Mouse (Mus musculus) lung, embryonic 16.5 days (tissue): ENCODE data around the gene Nwd2. TPM values are rescaled to one million over a fixed set of nuclear protein-coding genes. Genes with fewer than 3 reads are reported as not detected.

Experiments
- ATAC-seq: fragments of 200-750 bp; cut with Nextera tagmentation; 2 replicates; pipeline ENCODE4 v1.8.0; 2017; ENCODE audit warnings: low read depth, mild to moderate bottlenecking, moderate library complexity
- H3K27ac ChIP-seq: fragments of 300-500 bp; sonication (generic); 2 replicates; pipeline ENCODE4 v1.5.1; 2014; ENCODE audit warnings: mild to moderate bottlenecking, control low read depth, low read length
- H3K27me3 ChIP-seq: fragments of 300-500 bp; sonication (generic); 2 replicates; pipeline ENCODE4 v1.6.1; 2014; ENCODE audit warnings: low read depth, low read length, mixed read lengths; ENCODE audit not compliant: control insufficient read depth, insufficient read depth
- H3K36me3 ChIP-seq: fragments of 300-500 bp; sonication (generic); 2 replicates; pipeline ENCODE4 v1.6.1; 2014; ENCODE audit warnings: low read length; ENCODE audit not compliant: control insufficient read depth, insufficient read depth
- H3K4me1 ChIP-seq: fragments of 300-500 bp; sonication (generic); replicated peaks from 2 replicates; pipeline ENCODE4 v1.6.1; 2014; ENCODE audit warnings: low read length, mixed read lengths; ENCODE audit not compliant: control insufficient read depth, insufficient read depth
- H3K4me2 ChIP-seq: fragments of 300-500 bp; sonication (generic); 2 replicates; pipeline ENCODE4 v1.6.1; 2014; ENCODE audit warnings: low read depth, low read length, control low read depth
- H3K4me3 ChIP-seq: fragments of 300-500 bp; sonication (generic); 2 replicates; pipeline ENCODE4 v1.5.1; 2014; ENCODE audit warnings: mild to moderate bottlenecking, low read length, control low read depth
- H3K9ac ChIP-seq: fragments of 300-500 bp; sonication (generic); 2 replicates; pipeline ENCODE4 v1.6.1; 2014; ENCODE audit warnings: low read length, control low read depth
- H3K9me3 ChIP-seq: fragments of 300-500 bp; sonication (generic); 2 replicates; pipeline ENCODE4 v1.6.1; 2016; ENCODE audit warnings: low read length; ENCODE audit not compliant: control insufficient read depth
- WGBS: fragments of 180-500 bp; shearing (Covaris S2); extraction: QIAGEN DNeasy Blood & Tissue Kit; methylation state at CpG from one replicate; pipeline ENCODE4 v1.1.7; 2014; 5-methylcytosine and 5-hydroxymethylcytosine counted together
- polyA plus RNA-seq: library from polyadenylated mRNA; unstranded; fragments of >200 nt; fragmentation: Nextera tagmentation; extraction: Ambion mirVana; gene quantifications from 2 replicates; pipeline ENCODE4 v1.2.1, GENCODE M21; 2015

The Nwd2 gene
- 0.15 and 0.28 TPM in 2 replicates for polyA plus RNA-seq

- 2% methylated on average over 29 of the region's 29 CpGs for WGBS
Measured at GRCm38 (mm10) chr5:63649070-63649532, at the start of gene Nwd2. Gene Nwd2 (plus strand): TSS chr5:63649102.

GRCm38 (mm10) chr5:63607447-63607846, 41.5 kb upstream of the Nwd2 start:
- WGBS, result 60% methylated on average over 2 of the region's 2 CpGs
- ATAC-seq, result no peak
- Histone ChIP-seq H3K4me3 (no peak overlapping the region), H3K4me2 (no peak overlapping the region), H3K27ac (no peak overlapping the region), H3K36me3 (no peaks in the 10 kb centered on the region), H3K4me1 (no peaks in the 10 kb centered on the region), H3K27me3 (no peaks in the 10 kb centered on the region), H3K9ac (no peak overlapping the region), H3K9me3 (no peaks in the 10 kb centered on the region)

More at GRCm38 (mm10) chr5:63649070-63649532, at the start of gene Nwd2:
- Histone ChIP-seq H3K9ac (peak within 1 kb of the TSS; percentile 5; the same call in 1 of the 2 replicates), H3K4me1 (peaks cover 12% of the 10 kb centered on the region), H3K4me3 (peak within 1 kb of the TSS; percentile 42), H3K9me3 (no peaks in the 10 kb centered on the region), H3K4me2 (peak within 1 kb of the TSS; percentile 73), H3K27ac (no peak within 1 kb of the TSS), H3K27me3 (peaks cover 36% of the 10 kb centered on the region), H3K36me3 (no peaks in the 10 kb centered on the region)
- ATAC-seq, result no peak

- Histone ChIP-seq H3K36me3 (no peaks in the 10 kb centered on the region), H3K4me3 (no peak overlapping the region), H3K4me2 (no peak overlapping the region), H3K4me1 (no peaks in the 10 kb centered on the region), H3K9ac (no peak overlapping the region), H3K9me3 (no peaks in the 10 kb centered on the region), H3K27me3 (no peaks in the 10 kb centered on the region), H3K27ac (no peak overlapping the region)
- WGBS, result 55% methylated on average over 3 of the region's 3 CpGs
- no peak for ATAC-seq
Measured at GRCm38 (mm10) chr5:63616792-63617668, 31.9 kb upstream of the Nwd2 start.

- no peak for ATAC-seq
- WGBS, result 63% methylated on average over 3 of the region's 3 CpGs
- no peak overlapping the region for H3K4me3 ChIP-seq
- no peaks in the 10 kb centered on the region for H3K9me3 ChIP-seq
- H3K4me2 ChIP-seq, result no peak overlapping the region
- H3K27ac ChIP-seq, result no peak overlapping the region
- no peaks in the 10 kb centered on the region for H3K36me3 ChIP-seq
- no peaks in the 10 kb centered on the region for H3K4me1 ChIP-seq
- H3K9ac ChIP-seq, result no peak overlapping the region
- H3K27me3 ChIP-seq, result no peaks in the 10 kb centered on the region
Measured at GRCm38 (mm10) chr5:63624123-63624522, 24.8 kb upstream of the Nwd2 start.

- H3K27ac ChIP-seq, result no peak overlapping the region
- H3K27me3 ChIP-seq, result no peaks in the 10 kb centered on the region
- no peaks in the 10 kb centered on the region for H3K9me3 ChIP-seq
- no peaks in the 10 kb centered on the region for H3K36me3 ChIP-seq
- ATAC-seq, result no peak
- H3K4me1 ChIP-seq, result no peaks in the 10 kb centered on the region
- no peak overlapping the region for H3K4me3 ChIP-seq
- H3K9ac ChIP-seq, result no peak overlapping the region
- WGBS, result 93% methylated on average over 1 of the region's 1 CpGs
- H3K4me2 ChIP-seq, result no peak overlapping the region
Measured at GRCm38 (mm10) chr5:63627832-63628530, 20.9 kb upstream of the Nwd2 start.

- Histone ChIP-seq H3K4me1 (no peaks in the 10 kb centered on the region), H3K27ac (no peak overlapping the region), H3K4me3 (no peak overlapping the region), H3K4me2 (no peak overlapping the region), H3K9me3 (no peaks in the 10 kb centered on the region), H3K36me3 (no peaks in the 10 kb centered on the region), H3K27me3 (no peaks in the 10 kb centered on the region), H3K9ac (no peak overlapping the region)
- WGBS, result 43% methylated on average over 3 of the region's 3 CpGs
- ATAC-seq, result no peak
Measured at GRCm38 (mm10) chr5:63628531-63628871, 20.4 kb upstream of the Nwd2 start.

- Histone ChIP-seq H3K27ac (no peak overlapping the region), H3K9me3 (no peaks in the 10 kb centered on the region), H3K9ac (no peak overlapping the region), H3K27me3 (no peaks in the 10 kb centered on the region), H3K4me1 (no peaks in the 10 kb centered on the region), H3K4me3 (no peak overlapping the region), H3K36me3 (no peaks in the 10 kb centered on the region), H3K4me2 (no peak overlapping the region)
- WGBS, result 15% methylated on average over 2 of the region's 2 CpGs
- ATAC-seq, result no peak; the same call in 1 of the 2 replicates
Measured at GRCm38 (mm10) chr5:63634636-63635035, 14.3 kb upstream of the Nwd2 start.

- Histone ChIP-seq H3K9me3 (no peaks in the 10 kb centered on the region), H3K27me3 (peaks cover 36% of the 10 kb centered on the region), H3K36me3 (no peaks in the 10 kb centered on the region), H3K4me2 (no peak overlapping the region), H3K27ac (no peak overlapping the region), H3K4me1 (peaks cover 12% of the 10 kb centered on the region), H3K4me3 (no peak overlapping the region), H3K9ac (no peak overlapping the region)
- 25% methylated on average over 2 of the region's 2 CpGs for WGBS
- ATAC-seq, result no peak
Measured at GRCm38 (mm10) chr5:63648187-63648586, 715 bp upstream of the Nwd2 start.
